Mouse (Mus musculus): ENCODE measurements around the gene Plekhg2.

The Plekhg2 gene

GRCm38 (mm10) chr7:28335471-28335870 is 36.9 kb downstream of the Plekhg2 start:
- no peak for DNase-seq (ENCODE audit: low read depth)

GRCm38 (mm10) chr7:28334534-28334933 is 37.9 kb downstream of the Plekhg2 start:
- DNase-seq (ENCODE audit: low read depth): no peak

- DNase-seq (ENCODE audit: low read depth): no peak
Measured at GRCm38 (mm10) chr7:28328260-28328659, 44.1 kb downstream of the Plekhg2 start.

- no peak for DNase-seq (ENCODE audit: low read depth)
Measured at GRCm38 (mm10) chr7:28326457-28326856, 45.9 kb downstream of the Plekhg2 start.

- DNase-seq (ENCODE audit: low read depth): no peak
Measured at GRCm38 (mm10) chr7:28325293-28325692, 47.1 kb downstream of the Plekhg2 start.

GRCm38 (mm10) chr7:28321974-28322720 is 50.3 kb downstream of the Plekhg2 start:
- DNase-seq (ENCODE audit: low read depth): no peak

GRCm38 (mm10) chr7:28318714-28319113 is 53.7 kb downstream of the Plekhg2 start:
- no peak for DNase-seq (ENCODE audit: low read depth)

GRCm38 (mm10) chr7:28318036-28318435 is 54.4 kb downstream of the Plekhg2 start:
- no peak for DNase-seq (ENCODE audit: low read depth)

GRCm38 (mm10) chr7:28311926-28312543 is 60.4 kb downstream of the Plekhg2 start, which contains the start of gene Timm50:
TSS of gene Timm50 (minus strand) at chr7:28312072.
- DNase-seq (ENCODE audit: low read depth): peak; percentile 95

GRCm38 (mm10) chr7:28311151-28311925 is 61.1 kb downstream of the Plekhg2 start:
- peak; percentile 23 for DNase-seq (ENCODE audit: low read depth)

- DNase-seq (ENCODE audit: low read depth): no peak
Measured at GRCm38 (mm10) chr7:28309737-28310136, 62.7 kb downstream of the Plekhg2 start.
